Mouse (Mus musculus) activated CD4-positive, CD25-positive, alpha-beta regulatory T cell, adult 4 months (primary cell): ENCODE data around the gene Syt8. TPM values are rescaled to one million over a fixed set of nuclear protein-coding genes. Genes with fewer than 3 reads are reported as not detected.

Source experiments
- ATAC-seq: one replicate; pipeline ENCODE4 v1.8.0; 2017
- polyA plus RNA-seq, 2 experiments: library from polyadenylated mRNA; unstranded; fragments of 100-300 nt; shearing (Covaris generic); gene quantifications; one replicate each; pipeline ENCODE4 v1.2.1; 2017

The Syt8 gene
- polyA plus RNA-seq, 2 experiments from 2014 or later, result not detected

- no peak for ATAC-seq
Measured at GRCm38 (mm10) chr7:142478001-142478400, 43.4 kb downstream of the Syt8 start.

DNA sequence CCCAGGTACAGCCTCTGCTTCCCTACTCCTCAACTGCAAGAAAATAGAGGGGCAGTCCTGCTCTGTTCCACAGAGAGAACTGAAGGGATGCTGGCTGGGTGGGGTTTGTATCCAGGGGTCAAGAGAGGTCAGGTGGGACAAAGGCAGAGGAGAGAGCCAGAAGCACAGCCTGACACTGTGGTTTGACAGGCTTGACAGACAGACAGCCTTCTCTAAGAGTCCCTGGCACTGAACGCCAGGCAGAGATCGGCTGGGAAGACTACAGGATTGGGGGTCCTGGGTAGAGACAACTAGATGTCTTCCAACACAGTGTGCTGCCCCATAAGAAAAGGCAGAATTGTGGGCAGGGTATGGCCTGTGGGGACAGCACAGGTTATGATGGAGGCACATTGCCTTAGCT lies 43.9 kb downstream of the Syt8 start:
- ATAC-seq, result no peak

DNA sequence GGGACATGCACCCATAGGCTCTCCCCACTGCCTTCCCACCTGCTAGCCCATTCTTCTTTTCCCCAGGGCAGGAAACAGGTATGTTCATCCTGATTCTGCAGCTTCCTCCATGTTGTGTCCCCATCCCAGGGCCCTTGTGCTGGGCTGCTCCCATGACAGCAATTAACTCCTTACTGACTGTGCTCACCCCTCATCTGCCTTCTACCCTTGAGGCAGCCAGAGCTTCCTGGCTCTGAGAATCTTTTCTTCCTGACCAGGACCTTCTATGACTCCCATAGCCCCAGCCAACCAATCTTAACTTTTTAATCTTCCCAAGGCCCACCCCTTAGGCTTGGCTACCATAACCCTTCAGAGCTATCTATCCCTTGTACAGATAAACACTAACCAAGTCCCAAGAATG lies 44.7 kb downstream of the Syt8 start:
- no peak for ATAC-seq

DNA sequence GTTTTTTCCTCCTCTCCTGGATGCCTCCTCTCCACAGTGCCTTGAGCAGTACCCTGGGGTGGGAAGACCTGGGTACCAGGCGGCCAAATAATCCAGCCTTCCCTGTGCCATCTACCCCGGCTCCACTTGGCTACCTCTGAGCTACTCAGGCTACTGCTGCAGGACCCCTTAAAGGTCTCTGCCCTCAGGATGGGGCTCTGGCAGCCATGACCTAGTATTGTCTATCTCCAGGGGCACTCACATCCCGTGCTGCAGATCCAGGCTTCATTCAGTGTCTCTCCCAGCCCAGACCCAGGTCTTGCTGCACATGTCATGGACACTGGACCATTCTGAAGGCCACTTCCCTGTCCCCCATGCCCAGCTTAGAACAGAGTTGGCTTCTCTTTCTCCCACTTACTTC lies 45.2 kb downstream of the Syt8 start:
- no peak for ATAC-seq

DNA sequence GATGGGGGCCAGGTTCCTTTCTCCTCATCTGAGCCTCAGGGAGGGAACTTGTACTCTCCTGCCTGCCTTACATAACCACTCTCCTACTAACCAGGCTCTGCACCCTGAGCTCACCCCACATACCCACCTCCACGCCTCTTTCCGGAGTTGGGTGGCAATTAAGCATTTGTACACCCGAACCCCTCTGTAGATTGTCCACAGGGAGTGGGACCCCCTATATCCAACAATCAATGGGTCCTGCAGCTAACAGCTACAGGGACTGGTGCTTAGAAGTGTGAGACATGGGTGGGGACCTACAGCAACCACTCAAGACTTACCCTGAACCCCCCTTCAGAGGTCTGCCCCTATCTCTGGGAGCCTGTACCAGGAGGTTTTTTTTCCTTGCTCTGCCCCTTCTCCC lies 46.0 kb downstream of the Syt8 start:
- no peak for ATAC-seq

- ATAC-seq, result no peak
Measured at GRCm38 (mm10) chr7:142481186-142481567, 46.5 kb downstream of the Syt8 start.

DNA sequence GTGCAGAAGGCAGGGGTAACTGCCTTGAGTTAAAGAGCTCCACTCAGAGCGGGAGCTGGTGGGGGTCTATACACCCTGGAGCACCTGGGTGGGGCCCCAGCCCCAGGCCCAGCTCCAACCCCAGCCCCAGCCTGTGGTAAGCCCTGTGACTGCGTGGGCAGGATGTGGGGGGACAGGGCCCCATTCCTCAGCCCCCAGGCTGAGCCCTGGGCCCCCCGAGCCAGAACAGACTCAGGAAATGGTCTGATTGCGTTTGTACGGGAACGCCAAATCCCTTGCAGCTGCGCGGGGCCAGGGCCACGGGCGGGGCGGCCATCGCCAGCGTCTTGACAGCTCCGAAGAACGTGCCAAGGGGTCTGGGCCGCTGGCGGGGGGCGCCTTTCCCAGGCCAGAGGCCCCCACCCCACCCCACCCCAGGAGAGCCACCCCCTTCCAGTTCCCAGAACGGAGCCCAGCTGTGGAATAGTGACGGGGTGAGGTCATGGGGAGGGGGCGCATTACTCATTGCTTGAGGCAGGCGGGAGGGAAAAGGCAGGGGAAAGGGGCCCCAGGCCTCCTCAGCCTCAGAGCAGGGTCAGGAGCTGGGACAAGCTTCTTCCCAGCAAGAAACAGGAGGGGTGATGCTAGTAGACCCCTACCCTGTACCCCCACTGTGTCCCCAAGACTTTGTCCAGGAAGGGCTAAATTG lies 47.1 kb downstream of the Syt8 start:
- peak; percentile 17 for ATAC-seq

DNA sequence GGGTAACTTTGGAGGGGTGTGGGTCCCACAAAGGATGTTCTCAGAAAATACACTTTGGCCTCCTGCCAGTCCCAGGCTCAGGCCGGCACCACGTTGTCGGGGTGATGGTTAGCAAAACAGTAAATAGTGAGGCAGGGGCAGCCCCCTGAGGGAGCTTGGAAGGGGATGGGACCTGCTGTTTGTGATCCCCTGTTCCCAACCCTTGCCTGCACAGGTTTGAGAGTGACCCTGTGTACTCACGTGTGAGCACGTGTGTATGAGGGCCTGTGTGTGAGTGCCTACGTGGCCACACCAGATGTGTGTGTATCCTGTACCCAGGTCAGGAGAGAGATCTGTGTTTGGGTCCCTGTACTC lies 47.6 kb downstream of the Syt8 start:
- peak; percentile 17 for ATAC-seq

GRCm38 (mm10) chr7:142483136-142483535 lies 48.5 kb downstream of the Syt8 start:
- no peak for ATAC-seq

DNA sequence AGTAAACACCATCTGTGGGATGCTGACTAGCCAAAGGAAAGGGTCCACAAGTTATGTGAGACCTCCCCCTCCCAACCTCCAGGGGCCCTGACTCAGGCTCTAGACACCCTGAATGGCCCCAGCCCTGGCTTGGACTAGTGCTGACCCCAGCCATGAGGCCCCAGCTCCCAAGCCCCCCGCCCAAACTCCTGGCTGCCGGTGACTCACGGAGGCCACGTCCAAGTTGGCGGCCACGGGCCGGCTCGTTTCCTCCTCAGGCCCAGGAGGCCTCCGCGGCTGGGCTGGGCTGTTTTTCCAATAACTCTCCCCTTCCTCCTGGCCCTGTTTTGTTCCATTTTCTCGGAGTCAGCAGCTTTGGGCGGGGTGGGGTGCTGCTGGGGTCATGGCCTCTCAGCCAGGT lies 50.1 kb downstream of the Syt8 start:
- no peak for ATAC-seq

- ATAC-seq, result no peak
Measured at GRCm38 (mm10) chr7:142486751-142487162, 52.1 kb downstream of the Syt8 start.

- no peak for ATAC-seq
Measured at GRCm38 (mm10) chr7:142487341-142487859, 52.8 kb downstream of the Syt8 start.

DNA sequence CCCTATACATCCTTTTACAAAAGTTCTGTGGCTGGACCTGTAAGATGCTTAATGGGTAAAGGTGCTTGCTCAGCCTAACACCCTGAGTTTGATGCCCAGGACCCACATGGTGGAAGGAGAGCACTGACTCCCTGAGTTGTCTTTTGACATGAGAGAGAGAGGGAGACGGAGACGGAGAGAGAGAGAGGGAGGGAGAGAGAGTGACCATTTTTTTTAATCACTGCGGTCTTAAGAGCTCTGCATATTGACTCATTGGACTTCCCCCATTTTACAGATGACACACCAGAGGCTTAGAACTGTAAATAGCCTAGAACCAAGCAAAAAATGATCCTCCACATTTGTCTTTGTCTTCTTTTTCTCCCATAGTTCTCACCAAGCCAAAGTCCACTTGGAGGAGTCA lies 53.4 kb downstream of the Syt8 start:
- no peak for ATAC-seq

Other genes with a start within 250 kb of the Syt8 start
- not detected for gene Gm10153, start 244.5 kb upstream of the Syt8 start, polyA plus RNA-seq
- not detected for gene Krtap5-3, start 233.5 kb upstream of the Syt8 start, polyA plus RNA-seq
- gene Gm7579, start 223.0 kb upstream of the Syt8 start, polyA plus RNA-seq, result not detected
- not detected for gene Krtap5-5, start 204.9 kb upstream of the Syt8 start, polyA plus RNA-seq
- not detected for gene Gm40460, start 193.8 kb upstream of the Syt8 start, polyA plus RNA-seq
- not detected for gene Gm2431, start 176.5 kb upstream of the Syt8 start, polyA plus RNA-seq
- not detected for gene Gm4559, start 160.5 kb upstream of the Syt8 start, polyA plus RNA-seq
- gene Krtap5-1, start 137.7 kb upstream of the Syt8 start, polyA plus RNA-seq, result not detected
- not detected for gene Krtap5-4, start 131.3 kb upstream of the Syt8 start, polyA plus RNA-seq
- gene Ifitm10, start 61.1 kb upstream of the Syt8 start, polyA plus RNA-seq, result 1 to 10 TPM; 1.9 to 2.5 TPM
- not detected for gene Gm49369, start 52.2 kb upstream of the Syt8 start, polyA plus RNA-seq
- gene Ctsd, start 46.8 kb upstream of the Syt8 start, polyA plus RNA-seq, result 100 to 1,000 TPM; 287 to 288 TPM
- not detected for gene Tnni2, start 7.0 kb downstream of the Syt8 start, polyA plus RNA-seq
- gene Lsp1, start 26.0 kb downstream of the Syt8 start, polyA plus RNA-seq, result 1,000 to 10,000 TPM; 1,487 to 1,560 TPM
- 1 to 10 TPM; 2.8 to 3.0 TPM for gene Tnnt3, start 64.0 kb downstream of the Syt8 start, polyA plus RNA-seq
- 10 to 100 TPM; 10.2 to 31.9 TPM for gene Mrpl23, start 97.8 kb downstream of the Syt8 start, polyA plus RNA-seq
- gene Igf2, start 232.0 kb downstream of the Syt8 start, polyA plus RNA-seq, result under 1 TPM in 1 of 2 experiments, not detected in 1; 0.24 TPM
- gene Gm49394, start 235.1 kb downstream of the Syt8 start, polyA plus RNA-seq, result not detected